Mouse (Mus musculus) neutrophil, adult 5-6 weeks (primary cell): ENCODE data around the gene Epgn. TPM values are rescaled to one million over a fixed set of nuclear protein-coding genes. Genes with fewer than 3 reads are reported as not detected.

ENCODE experiments used
- ATAC-seq: fragments of 151-379, 151-347 bp; 2 replicates; pipeline ENCODE4 v1.8.0; 2017; ENCODE audit warnings: mild to moderate bottlenecking, moderate TSS enrichment; ENCODE audit not compliant: insufficient number of reproducible peaks, poor library complexity, low FRiP score, severe bottlenecking; ENCODE audit errors: extremely low read depth
- total RNA-seq: library from RNA; stranded (forward); fragments of 200-1000 nt; gene quantifications from 2 replicates; pipeline ENCODE4 v1.2.3, GENCODE M21; 2017

The Epgn gene
- total RNA-seq: not detected in 2 replicates

DNA sequence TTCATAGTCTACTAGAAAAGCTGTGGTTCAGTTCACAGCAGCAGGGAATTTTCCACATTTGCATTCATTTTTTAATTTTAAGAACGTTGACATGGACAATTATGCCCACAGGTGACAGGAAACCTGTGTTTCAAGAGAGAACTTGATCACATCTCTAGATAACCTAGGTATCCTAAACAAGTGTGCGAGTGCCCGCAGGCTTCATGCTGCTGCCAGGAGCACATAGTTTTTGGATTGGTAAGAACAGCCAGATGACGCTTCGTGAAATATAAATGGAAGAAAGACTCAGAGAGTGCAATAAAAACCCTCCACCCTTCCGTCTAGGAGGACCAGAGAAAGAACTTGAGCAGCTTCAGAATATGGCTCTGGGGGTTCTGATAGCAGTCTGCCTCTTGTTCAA lies at the start of gene Epgn:
Gene Epgn (plus strand): TSS at position 301 of the 400 bp plus-strand sequence.
- ATAC-seq: no peak

DNA sequence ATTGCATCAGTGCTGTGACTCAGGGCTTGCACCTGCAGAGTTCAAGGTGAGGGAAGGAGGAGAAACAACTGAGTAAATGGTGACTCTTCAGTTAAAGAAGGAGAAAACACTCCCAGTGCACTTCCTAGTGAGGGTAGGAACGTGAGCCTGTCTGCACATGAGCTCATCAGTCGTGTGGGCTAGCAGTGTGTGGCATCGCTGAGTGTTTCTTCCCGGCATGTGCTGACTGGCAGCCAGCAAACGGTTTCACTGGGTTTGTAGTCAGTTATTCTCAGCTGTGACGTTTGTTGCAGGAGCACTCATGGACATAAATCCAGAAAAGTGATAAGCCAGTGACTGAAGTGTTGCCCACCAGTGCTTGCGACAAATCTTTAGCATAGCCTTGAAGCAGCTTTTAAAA lies 47.0 kb upstream of the Epgn start:
- no peak for ATAC-seq

DNA sequence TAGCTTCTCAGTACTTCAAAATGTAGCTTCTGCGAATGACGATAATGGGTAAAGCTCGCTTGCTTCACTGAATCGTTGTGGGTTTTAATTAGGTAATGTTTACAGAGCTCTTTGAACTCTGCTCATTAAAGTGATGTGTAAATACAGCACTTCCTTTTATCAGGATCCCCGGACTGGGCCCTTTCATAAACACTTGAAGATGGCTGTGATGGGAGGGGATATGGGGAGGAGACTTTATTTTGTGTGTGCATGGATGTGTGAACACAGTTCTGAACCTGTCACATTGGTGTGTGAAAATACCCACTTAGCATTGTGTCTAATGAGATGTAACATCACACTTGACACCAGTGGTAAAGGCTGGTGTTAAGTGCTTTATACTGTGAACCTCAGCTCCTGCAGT lies 39.7 kb upstream of the Epgn start:
- no peak for ATAC-seq

DNA sequence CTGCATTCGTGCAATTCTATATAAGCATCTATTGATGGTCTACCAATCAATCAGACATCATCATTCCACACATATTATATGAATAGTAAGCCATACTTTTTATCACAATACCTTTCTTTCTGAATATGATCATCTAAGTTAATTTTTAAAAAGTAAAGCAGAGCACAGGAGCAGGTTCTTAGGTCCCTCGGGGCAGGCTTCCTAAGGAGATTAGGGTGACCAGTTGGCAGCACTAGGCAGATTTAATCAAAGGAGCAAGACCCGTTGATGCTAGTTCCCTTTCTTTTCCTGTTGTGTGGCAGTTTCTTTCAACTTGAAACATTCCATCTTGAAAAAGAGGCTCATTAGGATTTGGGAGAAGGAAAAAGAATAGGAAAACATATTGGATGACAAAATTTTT lies 39.1 kb upstream of the Epgn start:
- ATAC-seq: no peak

DNA sequence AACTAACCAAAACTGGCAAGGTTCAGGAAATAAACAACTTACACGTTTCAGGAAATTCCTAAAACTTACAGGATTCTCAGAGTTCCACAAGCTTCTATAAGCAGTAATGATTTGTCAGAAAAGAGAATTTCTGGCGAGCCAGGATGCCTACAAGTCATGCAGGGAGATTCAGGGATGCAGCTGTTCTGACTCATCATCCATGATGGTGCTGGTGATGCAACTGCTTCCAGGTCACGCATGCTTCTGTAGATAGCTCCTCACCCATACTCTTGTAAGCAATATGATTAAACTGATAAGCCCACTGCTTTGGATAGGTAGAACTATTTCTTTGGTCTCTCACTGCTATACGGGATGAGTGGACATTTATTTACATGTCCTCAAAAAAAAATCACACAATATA lies 38.7 kb upstream of the Epgn start:
- no peak for ATAC-seq

DNA sequence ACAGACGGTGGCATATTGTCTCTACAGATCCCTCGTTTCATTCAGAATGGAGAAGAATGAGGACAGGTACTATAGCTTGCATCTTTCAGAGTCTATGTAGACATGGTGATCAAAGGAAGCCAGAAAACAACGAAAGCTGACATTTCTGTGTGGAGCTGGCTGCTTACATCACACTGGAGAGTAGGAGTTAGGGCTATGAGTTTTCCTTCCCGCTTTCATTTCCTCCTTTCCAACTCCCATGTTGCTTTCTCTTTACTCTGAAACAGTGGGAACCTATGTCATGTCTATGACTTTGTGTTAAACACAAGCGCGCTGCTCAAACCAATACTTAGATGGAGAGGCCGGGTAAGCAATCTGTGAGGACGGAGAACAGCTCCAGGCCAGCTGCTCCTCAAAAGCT lies 27.3 kb upstream of the Epgn start:
- ATAC-seq: no peak

DNA sequence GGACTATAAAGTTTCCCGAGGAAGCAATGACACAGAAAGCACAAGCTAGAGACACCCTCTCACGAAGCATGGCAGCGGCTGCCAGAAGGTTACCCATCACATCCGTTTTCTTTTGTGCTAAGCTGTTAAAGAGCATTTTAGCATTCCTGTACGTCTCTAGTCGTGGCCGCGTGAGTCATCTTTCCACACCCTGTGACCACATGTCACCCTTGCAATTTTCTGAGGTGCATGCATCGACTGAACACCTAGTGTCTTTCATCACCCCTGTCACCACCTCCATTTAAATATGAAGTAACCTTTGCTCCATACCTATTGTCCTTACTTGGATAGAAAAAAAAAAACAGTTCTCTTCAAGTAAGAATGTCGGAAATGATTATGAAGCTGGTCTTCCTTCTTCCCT lies 12.0 kb upstream of the Epgn start:
- no peak for ATAC-seq

DNA sequence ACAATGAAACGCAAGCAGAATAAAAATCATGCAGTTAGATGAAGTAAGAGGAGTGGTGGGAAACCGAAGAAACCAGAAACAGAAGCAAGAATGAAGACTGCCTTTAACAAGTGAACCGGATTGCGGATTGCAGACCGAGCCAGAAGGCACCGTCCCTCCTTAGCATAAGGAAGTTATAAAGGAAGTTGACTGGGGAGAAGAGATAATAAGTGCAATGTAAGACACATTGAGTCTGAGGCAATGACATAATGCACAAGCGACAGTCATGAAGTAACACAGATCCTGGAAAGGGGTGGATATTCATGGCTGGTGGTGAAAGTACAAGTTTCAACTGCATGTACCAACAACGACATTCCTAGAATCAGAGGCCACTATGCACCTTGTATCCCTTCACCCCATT lies 4.2 kb upstream of the Epgn start:
- no peak for ATAC-seq

DNA sequence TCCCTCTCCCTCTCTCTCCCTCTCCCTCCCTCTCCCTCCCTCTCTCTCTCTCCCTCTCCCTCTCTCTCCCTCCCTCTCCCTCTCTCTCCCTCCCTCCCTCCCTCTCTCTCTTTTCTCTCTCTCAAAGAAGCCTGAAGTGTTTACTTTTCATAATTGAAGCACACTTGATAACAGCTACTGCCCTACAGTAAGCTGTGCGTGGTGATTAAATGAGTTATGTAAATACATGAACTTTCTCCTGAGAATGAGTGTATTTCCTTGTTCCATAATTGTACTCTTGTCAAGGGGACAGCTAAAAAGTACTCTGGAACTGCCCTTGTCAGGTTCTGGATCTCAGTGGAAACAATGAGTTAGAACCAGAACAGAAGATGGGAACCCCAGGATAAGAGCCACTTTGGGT lies 576 bp downstream of the Epgn start:
- ATAC-seq: no peak

DNA sequence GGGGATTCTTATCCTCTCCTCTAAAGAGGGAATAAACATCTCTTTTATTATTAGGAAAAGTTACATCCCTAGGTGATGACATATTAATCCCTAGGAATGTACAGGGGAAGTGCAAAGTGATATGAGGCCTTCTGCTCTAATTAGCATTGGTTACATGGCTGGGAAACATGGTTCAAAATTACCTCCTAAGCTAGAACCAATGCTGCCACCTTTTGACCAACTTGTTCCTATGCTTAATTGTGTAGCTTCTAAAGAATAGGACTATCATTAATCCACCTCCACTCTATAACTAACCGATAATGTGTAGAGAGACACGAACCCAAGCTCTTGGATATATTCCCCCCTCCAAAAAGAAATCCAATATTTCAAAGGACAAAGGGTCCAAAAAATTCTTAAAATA lies 3.4 kb downstream of the Epgn start:
- ATAC-seq: no peak

DNA sequence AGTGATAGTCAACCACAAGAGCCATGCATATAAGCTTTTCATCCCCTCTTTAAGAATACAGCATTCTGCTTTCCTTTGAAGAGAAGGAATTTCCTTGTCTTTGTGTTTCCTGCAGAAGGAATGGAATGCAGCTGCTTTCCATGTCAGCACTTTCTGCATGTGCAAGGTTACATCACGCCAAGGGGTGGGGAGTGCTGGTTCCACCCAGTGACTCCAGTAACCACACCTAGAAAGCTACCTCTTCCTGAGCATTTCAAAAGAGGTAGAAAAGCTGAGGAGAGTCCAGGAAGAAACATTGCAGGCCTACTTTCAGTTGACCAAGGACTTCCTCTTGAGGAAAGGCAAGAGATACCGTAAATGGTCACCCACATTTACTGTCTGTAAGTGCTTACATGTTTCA lies 8.1 kb downstream of the Epgn start:
- no peak for ATAC-seq

DNA sequence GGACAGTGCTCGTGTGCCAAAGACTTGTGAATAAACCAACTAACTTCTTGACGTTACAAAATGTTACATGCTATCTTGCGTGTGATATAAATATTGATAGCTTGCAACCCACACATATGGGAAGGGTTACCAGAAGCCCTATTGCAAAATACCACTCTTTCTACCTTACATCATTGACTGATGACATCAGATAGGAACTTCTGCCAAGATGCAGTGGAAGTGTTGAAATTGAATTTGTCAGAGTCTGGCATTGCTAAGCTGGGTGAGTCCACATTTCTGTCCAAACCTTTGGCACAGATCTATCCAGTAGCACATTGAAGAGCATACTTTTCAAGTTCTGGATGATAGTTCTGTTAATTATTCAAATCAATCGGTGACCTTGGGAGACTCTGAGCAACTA lies 9.4 kb downstream of the Epgn start:
- no peak for ATAC-seq

DNA sequence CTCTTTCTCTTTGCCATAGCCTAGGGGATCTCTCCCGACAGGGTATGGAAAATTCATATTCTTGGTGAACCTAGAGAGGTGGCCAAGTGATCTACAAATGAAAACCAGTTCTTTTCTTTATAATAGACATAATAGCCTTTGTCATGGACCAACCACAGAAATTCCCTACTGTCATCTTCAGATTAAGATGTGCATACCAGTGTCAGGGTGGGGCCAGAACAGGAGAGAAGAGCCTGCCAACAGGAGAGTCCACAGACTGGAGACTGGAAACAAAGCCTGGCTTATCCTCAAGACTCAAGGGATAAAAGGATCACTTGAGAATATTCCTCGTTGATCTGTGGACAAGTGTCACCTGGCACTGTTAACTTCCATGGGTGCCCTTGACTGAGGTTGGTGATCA lies 10.5 kb downstream of the Epgn start:
- ATAC-seq: no peak

DNA sequence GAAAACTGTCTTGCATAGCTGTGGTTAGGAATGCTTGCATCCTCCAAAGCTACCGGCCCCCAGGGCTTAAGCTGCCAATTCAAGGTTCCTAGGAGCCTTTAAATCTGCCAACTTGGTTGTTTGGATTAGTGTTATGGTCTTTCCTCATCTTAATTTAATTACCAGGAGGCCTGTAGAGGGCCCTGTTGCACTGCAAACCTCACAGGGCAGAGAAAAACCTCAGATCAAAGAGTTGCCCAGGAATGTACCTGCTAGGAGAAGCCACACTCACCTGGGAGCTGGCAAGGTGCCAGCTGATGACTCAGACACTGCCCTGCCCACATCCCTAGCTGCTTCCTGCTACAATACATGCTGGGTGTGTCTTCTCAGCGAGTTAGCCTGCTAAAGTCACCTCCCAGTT lies 11.3 kb downstream of the Epgn start:
- ATAC-seq: no peak

DNA sequence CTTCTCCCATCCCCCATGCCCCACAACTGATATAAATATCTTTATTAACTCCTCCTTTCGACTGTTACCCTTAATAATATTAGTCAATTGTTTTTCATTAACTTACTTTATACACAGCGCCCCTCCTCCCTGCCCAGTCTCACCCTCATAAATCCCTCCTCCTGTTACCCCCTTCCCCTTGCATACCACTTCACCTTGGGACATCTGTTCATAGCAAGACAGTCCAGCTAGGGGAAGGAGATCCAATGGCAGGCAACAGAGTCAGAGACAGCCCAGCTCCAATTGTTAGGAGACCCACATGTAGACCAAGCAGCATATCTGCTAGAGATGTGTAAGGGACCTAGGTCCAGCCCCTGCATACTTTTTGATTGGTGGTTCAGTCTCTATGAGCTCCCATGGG lies 11.7 kb downstream of the Epgn start:
- no peak for ATAC-seq

DNA sequence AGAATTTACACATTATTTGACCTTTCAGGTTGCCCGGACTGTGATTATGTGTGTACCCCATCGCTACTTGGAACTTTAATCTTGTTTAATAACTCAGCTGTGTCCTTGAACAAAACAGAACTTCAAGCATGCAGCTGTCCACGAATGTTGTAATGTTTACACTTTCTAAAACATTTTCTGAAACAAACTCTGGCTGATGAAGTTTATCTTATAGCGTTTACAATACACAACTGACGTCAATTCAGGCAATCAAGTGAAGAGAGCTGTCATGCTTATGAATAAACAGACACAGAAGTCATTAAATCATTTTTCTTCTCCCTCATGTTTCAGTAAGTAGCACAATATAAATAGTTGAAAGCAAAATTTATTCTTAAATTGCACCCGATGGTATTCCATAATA lies 20.7 kb downstream of the Epgn start:
- ATAC-seq: no peak

DNA sequence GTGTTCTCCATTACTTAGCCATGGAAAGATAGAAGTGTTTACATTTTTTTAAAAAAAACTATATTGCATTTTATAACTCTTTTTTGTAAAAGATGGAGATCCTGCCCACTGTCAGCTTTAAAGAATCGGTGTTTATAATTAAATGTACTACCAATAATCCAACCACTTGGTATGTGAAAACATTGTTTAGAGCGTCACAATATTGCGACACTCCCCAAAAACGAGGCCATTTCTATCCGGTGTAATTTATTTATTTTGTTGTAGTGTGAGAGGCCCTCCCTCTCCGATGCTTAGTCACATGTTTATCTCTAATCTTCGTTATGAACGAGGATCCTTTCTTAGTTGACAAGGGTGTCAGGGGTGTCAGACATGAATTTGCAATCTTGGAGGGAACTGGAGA lies 21.1 kb downstream of the Epgn start:
- ATAC-seq: no peak

DNA sequence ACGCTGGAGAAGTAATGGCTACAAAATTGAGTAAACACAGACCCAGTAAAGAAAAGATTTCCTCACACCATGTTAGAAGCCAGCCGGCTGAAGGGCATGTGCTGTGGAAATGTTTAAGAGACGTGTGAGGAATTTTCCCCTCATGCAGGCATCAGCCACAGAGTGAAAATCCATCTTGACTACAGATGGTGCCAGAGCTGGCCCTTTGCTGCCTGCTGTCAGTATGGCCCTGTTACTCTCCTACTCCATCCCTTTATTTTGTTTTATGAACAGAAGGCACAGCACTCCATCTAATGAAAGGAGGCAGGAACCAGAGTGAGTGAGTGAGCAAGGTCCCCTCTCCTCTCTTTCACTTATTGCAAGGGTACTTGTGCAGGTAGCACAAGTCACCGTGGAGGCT lies 45.1 kb downstream of the Epgn start:
- ATAC-seq: no peak

DNA sequence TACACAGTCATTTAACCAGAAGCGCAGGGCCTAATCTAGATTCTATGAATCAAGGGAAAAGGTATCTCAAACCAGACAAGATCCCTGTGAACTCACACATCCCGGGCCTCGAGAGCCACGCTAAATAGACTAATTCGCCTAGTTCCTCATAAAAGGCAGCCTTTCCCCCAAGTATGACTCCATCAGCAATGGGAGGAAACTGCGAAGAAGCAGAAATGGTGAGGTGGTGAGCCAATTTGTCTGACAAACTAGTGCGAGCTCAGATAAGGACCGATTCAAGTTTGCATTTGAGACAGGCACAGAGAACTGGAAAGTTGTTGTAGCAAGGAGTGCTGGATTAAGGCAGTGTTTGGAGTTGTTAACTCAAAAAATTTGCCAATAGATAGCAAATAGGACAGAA lies 46.4 kb downstream of the Epgn start:
- ATAC-seq: no peak

DNA sequence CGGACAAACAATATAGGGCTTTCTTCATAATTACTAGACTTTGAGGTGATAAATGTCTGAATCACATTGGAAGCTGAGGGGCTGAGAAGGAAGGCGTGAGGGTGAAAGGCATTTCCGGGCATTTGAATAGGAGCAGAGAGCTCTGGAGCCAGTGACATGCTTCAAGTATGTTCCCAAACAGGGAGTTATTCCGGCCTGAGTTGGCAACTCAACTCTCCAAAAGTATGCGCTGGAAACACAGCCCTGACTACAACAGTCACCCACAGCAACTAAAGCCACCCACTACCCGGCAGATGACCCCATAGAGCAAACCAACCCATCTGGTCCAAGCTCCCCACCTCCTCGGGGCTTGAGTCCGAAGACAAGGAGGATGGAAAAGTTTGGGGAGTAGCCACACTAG lies 46.8 kb downstream of the Epgn start:
- no peak for ATAC-seq

DNA sequence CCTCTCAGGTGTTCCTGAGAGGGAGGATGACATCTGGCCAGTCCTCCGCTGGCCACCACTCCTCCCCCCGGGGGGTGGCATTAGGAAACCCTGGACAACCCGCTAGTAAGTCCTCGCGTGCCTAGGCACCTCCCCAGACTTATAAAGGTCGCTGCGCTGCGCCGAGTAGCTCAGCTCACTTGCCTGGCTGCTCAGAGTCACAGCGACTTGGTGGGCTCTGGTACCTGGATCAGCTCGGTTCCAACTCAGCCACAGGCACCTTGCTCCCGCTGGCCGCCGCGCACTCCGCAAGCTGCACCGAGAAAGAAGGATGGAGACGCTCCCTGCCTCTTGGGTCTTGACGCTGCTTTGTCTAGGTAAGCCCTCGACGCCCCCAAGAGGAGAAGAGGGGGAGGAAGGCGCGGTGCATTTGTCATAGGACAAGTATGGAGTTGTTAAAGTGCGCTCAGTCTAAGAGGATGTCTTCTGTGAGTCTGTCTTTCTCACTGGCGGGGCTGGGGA lies 47.2 kb downstream of the Epgn start, which contains the start of gene Ereg:
Gene Ereg (plus strand): TSS at position 173 of the 501 bp plus-strand sequence.
- no peak for ATAC-seq

DNA sequence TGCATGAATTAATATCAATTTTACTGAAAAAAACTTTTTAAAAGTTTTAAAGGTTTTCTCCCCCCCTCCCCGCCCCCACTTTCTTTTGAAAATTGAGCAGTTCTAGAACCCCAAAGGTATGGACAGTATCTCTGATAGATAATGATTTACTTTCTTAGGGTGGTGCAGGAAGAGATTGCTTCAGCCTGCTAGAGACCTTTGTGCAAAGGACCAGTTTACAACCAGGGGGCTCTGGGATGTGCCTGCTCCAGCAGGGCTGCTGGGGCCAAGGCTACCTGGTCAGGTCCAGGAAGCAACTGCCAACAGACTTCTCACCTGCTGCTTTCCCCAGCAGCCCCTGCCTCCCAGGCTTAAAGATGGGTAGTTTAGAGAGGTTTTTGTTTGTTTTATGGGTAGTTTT lies 47.8 kb downstream of the Epgn start:
- ATAC-seq: no peak
